Mouse (Mus musculus) erythroblast, embryonic 14.5 days (primary cell): ENCODE measurements around the gene Pak2.

Source experiments
- GATA1 ChIP-seq: IDR thresholded peaks from 2 replicates; pipeline ENCODE4 v1.6.1; 2012; ENCODE audit warnings: low read length, inconsistent platforms, mixed read lengths
- TAL1 ChIP-seq: IDR thresholded peaks from 3 replicates; pipeline ENCODE4 v1.6.1; 2012; ENCODE audit warnings: low read length, inconsistent platforms, mixed read lengths

DNA sequence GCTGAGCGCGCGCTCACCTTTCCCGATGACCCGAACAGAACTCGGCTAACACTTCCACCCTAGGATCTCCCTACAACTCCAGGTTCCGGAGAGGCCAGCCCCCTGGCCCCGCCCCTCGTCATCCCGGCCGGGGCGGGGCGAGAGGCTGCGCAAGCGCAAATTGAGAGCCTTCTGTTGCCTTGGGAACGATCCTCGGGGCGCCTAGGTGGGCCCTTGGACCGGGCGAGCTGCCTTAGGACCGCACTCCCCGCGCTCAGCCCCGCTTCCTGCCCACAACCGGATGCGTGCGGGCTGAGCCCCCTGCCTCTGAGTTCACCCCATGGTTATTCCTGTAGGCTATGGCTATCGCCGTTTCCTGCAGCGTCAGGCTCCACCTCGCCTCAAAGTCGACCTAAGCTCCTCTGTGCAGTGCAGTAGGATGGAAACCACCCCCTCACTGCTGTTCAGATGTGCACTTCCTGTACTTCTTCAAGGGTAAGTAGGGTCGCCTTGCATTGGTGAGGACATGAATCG lies 20.6 kb upstream of the Pak2 start, which contains the start of the genes Pigx and Cep19:
- no peak for TF ChIP-seq TAL1
- no peak for TF ChIP-seq GATA1
